Mouse (Mus musculus) heart, postnatal 14 days (tissue): ENCODE measurements around the gene Cotl1. TPM values are rescaled to one million over a fixed set of nuclear protein-coding genes. Genes with fewer than 3 reads are reported as not detected.

Source experiments
- DNase-seq, 2 experiments: peaks; one replicate each; pipeline ENCODE4 v3.0.0; 2021 to 2022
- intact Hi-C: fragments of 180-260 bp; cut with DNase I; formaldehyde crosslinking; loops from one replicate; pipeline ENCODE4 v1.15.1; 2025
- total RNA-seq, 2 experiments: library from RNA; stranded (reverse); gene quantifications; 2 replicates each; pipeline ENCODE4 v1.2.3; 2021

Gene Cotl1
- total RNA-seq, 2 experiments from 2014 or later: 26.1 to 29.3 TPM

DNA sequence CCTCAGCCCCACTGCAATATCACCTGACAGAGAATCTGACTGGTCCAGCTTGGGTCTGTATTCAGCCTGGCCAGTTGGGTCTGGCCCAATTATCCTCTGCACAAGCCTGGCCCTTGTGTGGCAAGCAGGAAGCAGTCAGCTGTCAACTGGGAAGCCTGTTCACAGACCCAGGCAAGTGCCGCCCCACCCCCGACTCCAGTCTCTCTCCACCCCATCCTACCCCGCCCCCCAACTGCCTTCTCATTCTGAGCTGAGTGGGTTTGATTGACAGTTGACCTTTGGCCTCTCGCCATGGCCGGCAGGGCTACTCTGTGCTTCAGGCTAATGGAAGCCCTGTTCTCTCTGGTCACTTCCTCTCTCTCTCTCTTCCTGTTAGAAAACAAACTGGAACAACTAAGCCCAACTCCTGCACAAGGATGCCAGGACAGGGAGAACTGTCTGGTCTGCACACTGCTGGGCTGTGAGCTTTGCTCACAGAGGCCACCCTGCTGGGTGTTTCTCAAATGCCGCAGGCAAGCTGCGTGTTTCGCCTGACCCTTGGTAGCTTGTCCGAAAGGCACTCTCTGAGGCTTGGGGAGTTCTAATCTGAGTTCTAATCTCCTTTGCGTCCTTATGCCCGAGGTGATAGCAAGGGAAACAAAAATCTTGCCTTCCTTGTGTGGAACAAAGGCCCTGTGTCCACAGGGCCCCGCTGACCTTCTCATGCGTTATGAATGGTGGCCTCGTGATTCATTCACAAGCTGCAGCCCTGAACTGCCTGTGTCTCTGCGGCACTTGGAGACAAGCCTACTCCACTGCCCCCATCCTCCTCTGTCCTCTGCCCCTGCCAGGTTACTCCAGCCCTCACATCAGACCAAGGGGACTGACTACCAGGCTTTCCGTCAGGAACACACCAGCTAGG, 48.3 kb downstream of the Cotl1 start:
- intact Hi-C loops: no loop called here
- peak; percentile 31 to 57 for DNase-seq

DNA sequence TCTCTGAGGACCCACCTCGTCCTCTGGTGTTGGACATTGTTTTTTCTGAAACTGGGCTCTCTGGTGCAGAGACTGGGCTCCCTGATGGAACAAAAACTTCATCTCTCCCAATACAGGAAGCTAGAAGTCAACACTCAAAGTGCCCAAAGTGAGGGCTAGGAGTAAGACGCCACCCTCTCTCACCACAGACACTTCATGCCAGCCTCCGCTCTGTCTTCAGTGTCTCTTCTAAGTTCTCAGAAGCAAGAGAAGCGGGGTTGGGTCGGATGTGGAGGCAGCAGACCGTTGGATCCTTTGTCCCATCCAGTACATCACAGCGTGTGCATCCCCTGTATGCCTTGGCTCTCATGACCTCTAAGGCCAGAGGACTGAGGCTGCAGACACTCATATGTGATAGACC, 50.8 kb downstream of the Cotl1 start:
- intact Hi-C loops: loop anchor here (10.0 kb wide), 2 partner anchors 285 to 345 kb away; partner anchors contain the start of gene Necab2
- no peak for DNase-seq

DNA sequence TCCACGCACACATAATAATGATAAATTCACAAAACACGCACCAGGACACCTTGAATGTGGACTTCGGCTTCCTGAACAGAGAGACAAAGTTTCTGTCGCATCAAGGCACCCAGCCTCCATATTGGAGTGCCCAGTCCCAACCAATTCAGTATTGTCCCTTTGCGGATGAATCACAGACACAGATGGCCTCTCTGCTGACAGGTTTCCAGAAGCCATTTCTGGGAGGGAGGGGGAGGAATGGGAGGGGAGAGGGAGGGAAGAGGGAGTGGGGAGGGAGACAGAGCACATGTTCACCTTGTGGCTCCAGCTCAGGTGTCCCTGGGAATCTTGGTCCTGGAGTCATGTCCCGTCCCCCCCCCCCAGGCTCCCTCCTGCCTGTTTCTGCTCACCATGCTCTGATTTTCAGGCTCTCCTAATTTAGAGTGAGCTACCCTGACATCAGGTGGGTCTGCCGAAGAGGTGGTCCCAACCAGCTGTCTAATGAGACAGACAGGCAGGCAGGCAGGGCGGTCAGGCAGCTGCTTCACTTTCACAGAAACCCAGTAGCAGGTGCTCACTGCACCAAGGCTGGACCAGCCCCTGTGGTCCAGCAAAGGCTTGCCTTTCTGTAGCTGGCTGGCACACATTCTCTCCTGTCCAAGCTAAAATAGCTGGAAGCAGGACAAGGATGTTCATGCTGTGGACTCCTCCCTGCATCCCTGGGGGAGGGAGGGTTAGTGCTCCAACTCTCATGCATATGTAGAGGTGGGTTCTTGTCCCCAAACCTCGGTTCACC, 51.5 kb downstream of the Cotl1 start:
- intact Hi-C loops: loop anchor here (10.0 kb wide), 2 partner anchors 286 to 344 kb away; partner anchors contain the start of gene Necab2
- DNase-seq: no peak

DNA sequence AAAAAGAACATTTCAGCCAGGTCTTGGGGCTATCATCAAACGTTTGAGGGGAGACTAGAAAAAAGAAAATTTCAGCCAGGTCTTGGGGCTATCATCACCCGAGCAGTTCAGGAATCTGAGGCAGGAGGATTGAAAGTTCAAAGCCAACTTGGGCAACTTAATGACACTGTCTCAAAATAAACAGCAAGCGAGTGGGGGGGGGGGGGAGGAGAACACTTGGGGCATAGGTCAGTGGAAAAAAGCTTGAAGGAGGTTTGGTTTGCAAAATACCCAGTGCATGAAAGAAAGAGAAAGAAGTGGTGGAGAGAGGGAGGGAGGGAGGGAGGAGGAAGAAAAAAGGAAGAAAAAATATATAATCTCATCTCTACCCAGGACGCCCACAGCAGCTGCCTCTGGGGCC, 53.0 kb downstream of the Cotl1 start:
- DNase-seq: no peak
- intact Hi-C loops: loop anchor here (10.0 kb wide), 2 partner anchors 287 to 343 kb away; partner anchors contain the start of gene Necab2

DNA sequence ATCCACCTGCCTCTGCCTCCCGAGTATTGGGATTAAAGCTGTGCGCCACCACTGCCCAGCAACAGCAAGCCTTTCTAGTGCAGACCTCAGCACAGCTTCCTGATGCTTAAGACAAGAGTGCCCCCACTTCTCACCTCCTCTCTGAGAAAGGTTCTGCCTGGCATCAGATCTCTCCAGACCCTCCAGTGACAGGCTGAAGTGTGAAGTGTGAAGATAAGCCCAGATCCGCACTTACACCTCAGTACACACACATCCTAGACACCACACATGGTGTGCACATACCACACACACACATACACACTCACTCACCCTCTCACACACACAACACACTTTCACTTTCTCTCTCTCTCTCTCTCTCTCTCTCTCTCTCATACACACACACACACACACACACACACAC, 53.5 kb downstream of the Cotl1 start:
- intact Hi-C loops: loop anchor here (10.0 kb wide), 2 partner anchors 288 to 342 kb away; partner anchors contain the start of gene Necab2
- DNase-seq: no peak

DNA sequence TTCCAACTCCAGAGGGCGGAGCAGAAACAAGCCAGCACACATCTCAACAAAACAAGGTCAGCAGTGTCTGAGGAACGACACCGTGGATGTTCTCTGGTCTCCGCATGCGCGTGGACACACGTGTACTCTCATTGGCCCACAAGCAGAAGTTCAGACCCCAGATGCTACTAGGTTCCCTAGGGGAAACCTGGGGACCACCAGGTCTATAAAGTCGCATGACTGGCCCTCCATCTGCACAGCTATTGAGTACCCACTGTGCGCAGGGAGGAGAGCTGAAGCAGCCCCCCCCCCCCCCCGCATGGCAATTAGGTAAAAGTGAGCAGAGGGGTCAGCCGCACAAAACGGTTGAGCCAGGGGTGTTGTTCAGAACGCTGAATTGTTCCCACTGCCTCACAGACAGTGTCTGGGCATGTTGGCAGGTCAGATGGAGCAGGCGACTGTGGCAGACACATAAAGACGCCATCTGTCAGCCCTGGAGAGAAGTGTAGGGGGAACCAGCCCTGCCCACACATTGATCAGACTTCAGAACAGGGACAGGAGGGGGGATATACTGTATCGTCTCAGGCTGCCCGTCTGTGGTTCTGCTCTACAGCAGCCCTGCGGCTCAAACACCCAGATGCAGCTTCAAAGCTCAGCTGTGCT, 54.5 kb downstream of the Cotl1 start:
- intact Hi-C loops: loop anchor here (10.0 kb wide), 2 partner anchors 289 to 341 kb away; partner anchors contain the start of gene Necab2
- no peak for DNase-seq

DNA sequence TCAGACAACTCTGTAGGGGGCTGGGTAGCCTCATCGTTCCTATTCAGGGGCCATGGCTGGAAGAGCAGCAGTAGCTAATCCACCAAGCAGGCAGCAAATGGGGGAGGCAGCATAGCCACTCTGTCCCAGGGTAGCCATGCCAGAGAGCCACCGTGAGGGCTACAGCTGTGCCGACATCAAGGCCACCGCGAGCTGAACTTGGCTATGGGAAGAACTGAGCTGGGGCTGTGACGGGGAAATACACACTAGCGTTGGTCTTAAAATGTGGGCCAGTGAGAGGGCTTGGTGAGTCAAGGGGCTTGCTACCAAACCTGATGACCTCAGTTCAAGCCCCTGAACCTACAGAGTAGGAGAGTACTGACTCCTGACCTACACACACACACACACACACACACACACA, 55.7 kb downstream of the Cotl1 start:
- intact Hi-C loops: loop anchor here (10.0 kb wide), 2 partner anchors 290 to 340 kb away; partner anchors contain the start of gene Necab2
- no peak for DNase-seq

DNA sequence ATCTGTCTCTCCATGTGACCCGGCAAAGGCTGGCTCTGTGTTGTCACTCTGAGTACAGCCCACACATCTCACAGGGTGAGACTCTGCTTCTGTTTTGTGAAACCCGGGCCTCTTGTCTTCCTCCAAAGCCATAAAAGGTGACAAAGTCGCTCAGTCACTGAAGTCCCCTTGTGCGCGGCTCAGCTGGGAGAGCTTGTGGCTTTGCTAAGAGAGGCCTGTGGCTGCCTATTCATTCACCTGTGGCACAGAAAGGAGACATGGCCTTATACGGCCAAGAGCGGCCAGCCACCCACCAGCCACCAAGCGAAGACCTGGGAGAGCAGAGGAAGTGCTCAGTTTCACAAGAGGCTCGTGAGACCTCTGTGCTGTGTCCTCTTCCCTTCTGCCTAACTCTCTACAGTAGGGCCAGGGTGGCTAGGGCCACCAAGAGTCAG, 56.2 kb downstream of the Cotl1 start:
- DNase-seq: no peak
- intact Hi-C loops: loop anchor here (10.0 kb wide), 2 partner anchors 291 to 339 kb away; partner anchors contain the start of gene Necab2

DNA sequence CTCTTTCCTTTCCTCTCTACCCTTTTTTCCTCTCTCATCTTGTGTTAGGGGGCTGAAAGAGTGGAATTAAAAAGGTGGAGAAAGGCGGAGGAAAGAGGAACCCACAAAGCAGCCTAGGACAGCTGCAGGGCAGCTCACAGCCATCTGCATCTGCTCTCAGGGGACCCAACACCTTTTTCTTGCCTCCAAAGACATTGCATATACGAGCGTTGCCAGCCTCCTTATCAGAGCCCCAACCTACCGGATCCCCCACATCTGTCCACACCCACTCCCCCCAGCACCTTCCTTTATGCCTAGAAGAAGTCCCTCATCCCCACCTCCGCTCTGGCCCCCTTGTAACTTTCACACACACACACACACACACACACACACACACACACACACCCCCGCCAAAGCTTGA, 56.8 kb downstream of the Cotl1 start:
- no peak for DNase-seq
- intact Hi-C loops: loop anchor here (10.0 kb wide), 2 partner anchors 291 to 339 kb away; partner anchors contain the start of gene Necab2

DNA sequence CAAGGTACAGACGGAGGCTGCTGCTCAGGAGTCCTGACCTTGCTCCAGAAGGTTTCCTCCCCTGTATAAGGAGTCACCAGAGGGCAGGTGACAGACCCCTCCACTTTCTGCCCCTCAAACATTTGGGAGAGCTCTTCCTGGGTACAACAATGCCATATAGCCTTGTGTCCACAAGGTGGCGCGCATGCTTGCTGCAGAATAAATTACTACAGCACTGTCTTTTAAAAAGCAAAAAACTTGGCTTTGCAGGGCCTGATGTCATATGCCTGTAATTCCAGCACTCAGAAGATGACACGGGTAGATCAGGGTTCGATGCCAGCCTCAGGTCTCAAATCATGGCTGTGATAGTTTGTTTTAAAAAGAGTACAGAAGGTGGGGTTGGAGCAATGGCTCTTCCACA, 57.6 kb downstream of the Cotl1 start:
- peak; percentile 82 to 89 for DNase-seq
- intact Hi-C loops: loop anchor here (1.0 to 10.0 kb wide), 4 partner anchors 61 to 338 kb away; partner anchors contain the start of gene Necab2

DNA sequence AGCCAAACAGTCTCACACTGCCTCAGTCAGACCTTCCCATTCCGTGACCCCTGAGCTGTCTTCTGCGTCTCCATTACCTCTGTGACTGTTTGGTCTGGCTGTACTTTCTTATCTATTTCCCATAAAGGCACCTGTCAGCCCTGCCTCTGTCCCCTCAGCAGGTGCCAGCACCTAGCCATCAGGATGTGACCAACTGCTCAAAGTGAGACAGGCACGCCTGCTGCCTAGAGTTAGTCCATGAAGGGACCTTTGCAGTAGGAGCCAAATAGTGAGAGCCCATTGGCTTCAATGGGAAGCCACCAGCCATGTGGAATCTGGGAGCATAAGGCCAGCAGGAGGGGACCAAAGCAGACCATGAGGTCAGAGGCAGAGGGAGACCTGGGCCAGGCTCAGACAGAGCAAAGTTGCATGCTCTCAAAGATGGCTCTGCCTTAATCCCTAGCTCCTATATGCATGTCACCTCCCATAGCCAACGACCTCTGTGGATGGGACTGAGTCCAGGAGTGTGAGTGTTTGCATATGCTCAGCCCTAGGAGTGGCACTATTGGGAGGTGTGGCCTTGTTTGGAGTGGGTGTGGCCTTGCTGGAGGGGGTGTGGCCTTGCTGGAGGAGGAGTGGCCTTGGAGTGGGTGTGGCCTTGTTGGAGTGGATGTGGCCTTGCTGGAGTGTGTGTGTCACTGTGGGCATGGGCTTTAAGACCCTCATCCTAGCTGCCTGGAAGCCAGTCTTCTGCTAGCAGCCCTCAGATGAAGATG, 59.1 kb downstream of the Cotl1 start:
- intact Hi-C loops: loop anchor here (10.0 kb wide), 2 partner anchors 294 to 336 kb away; partner anchors contain the start of gene Necab2
- DNase-seq: peak in 1 of 2 experiments; percentile 32

DNA sequence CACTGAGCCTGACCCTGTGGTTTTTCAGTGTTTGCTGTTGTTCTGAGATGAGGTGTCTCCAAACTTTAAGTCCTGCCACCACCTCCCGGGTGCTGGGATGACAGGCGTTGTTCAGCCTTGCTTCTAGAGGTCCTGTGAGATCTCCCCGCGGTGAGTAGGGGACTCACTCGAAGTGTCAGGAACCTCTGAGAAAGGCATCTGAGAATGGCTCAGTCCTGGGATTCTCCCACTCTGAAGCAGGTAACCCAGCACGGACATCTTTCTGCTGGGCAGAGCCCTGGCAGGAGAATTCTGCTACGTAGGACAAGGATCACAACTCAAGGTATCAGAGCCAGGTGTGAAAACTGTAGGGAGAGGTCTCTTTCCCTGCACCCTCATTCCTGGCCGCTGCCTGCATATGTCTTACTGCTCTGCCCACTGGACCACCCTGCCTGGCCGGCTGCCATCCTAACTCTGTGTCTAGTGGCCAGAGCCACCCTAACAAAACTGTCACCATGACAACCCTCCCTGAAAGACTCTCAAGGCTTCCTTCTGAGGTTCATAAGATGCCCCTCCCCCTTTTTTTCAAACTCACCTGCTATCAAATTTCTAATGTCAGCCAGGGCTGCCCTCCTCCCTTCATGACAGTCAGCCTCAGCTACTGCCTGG, 59.8 kb downstream of the Cotl1 start:
- intact Hi-C loops: loop anchor here (10.0 kb wide), 2 partner anchors 294 to 336 kb away; partner anchors contain the start of gene Necab2
- DNase-seq: no peak

DNA sequence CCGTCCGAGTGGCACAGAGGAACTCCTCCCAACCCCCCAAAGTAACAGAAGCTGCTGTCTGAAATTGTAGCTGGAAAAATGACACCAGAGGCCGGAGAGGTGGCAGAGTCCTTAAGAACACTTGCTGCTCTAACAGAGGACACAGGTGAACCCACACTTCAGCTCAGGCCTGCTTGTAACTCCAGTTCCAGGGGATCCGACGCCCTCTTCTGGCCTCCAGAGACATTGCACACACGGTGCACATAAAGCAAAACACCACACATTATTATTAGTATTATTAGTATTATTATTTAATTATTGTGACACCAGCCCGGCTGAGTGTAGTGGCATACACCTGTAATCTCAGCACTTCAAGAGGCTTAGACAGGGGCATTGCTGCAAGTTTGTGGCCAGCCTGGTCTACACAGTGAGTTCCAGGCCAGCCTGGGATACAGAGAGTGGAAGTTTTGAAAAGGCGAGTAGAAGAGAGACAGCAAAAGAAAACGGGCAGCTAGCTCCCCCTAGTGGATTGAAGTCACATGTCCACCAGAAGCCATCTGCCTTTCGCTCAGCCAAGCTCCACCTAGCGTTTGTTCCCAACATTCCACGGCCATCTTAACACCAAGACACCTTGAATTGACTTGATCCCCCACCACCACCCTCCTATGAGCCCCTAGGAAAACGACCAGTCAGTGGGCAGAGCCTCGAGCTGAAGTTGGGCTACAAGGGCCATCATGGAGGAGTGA, 61.2 kb downstream of the Cotl1 start:
- DNase-seq: peak; percentile 81 to 84
- intact Hi-C loops: loop anchor here (1.0 kb wide), 2 partner anchors 80 to 93 kb away; no protein-coding TSS in a partner anchor

DNA sequence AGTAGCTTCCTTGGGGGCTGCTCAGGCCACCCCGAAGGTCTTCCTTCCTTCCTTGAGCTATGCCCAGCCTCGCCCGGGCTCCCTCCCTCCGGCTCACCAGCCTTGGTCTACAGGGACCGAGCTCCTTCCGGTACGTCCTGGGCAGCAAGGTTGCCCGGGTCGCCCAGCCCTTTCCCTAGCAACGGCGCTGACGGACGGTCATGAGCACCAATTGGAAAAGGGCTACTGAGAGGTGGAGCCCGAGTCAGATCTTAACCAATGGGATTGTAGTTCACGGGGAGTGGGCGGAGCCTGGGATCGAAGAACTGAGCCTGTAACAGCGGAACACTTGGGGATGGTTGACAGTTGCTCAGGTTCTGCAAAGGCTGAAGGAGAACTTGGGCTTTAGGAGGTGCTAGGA, 62.1 kb downstream of the Cotl1 start, which contains the start of gene Tldc1:
Tldc1 (minus strand) TSS at position 154 of the 400 bp plus-strand sequence.
- intact Hi-C loops: no loop called here
- peak; percentile 99 to 100 for DNase-seq

DNA sequence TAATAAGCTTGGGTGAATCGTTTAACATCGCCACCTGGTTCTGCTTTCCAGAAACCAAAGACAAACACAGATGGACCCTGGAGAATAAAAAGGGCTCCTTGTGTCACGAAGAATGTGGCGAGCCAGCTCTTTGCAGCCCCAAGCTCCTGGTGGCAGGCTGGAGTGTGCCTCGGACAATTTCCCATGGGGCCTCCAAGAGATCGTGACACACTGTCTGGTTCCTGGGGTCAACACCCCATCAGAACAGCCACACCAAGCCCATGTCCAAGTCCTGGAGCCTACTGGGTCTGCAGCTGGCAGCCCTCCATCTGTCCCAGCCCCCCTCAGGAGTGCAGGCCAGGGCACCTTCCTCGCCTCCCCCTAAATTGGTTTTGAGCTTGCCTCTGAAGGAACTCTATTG, 62.6 kb downstream of the Cotl1 start:
- DNase-seq: no peak
- intact Hi-C loops: no loop called here

DNA sequence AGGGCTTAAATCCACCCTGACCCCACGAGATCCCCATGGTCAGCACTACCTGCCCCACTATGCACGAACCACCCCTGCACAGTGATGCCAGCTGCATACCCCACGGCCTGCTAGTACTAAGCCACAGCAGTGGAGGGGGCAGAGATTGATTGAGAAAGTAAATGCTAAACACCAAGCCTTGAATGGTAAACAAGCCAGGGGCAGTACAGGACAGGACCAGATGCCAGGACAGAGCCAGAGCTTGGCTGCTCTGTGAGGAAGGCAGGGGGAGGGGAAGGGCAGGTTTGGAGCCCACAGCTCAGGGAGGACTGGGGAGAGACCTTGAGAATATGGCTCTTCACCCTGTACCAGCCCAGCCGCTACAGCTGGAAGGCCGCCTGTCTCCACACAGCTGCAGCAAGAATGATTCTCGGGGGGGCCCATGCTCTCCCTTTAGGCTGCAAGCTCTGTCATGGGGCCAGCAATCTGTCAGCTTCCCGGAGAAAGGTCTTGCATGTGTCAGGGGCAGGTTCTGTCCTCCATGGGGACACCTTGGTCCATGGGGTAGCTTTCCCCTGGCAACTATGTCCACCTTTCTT, 63.6 kb downstream of the Cotl1 start:
- intact Hi-C loops: no loop called here
- DNase-seq: peak in 1 of 2 experiments; percentile 42

DNA sequence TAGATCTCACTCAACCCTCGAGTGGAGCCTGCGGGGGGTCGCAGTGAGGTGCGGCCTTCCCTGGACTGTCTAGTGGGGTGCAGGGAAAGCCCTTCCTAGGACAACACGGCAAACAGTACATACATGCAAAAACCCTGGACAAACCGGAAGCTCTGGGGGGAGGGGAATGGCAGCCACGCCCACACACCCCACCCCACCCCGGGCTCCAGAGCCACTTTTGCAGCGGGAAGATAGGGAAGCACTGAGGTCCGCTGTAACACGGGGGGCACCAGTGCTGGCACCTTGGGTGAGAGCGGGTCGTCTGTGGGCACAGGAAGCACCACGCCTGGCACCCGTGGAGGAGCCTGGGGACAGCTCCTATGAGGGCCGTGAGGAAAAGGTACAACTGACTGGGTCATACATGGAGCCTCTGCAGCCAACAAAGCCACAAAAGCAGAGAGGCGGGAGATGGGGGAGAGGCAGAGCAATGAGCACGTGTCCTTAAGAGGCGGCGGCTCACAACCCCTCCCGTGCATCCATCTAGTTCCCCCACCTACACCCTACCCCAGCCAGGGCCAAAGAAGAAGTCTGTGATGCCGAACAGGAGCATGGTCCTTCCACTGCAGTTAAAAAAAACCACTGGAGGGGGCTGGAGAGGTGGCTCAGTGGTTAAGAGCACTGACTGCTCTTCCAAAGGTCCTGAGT, 74.4 kb downstream of the Cotl1 start:
- DNase-seq: no peak
- intact Hi-C loops: no loop called here
